Mouse (Mus musculus): ENCODE data around the gene 1700034J05Rik.

GRCm38 (mm10) chr6:146944009-146944408 lies 10.2 kb downstream of the 1700034J05Rik start:
- TF ChIP-seq CTCF (IDR thresholded peaks at IDR 0.05; ENCODE audit: insufficient read depth, low read depth, low read length) = no peak
- no peak for TF ChIP-seq POLR2A (IDR thresholded peaks at IDR 0.05; ENCODE audit: insufficient read depth, low read depth, low read length)

Data from olfactory bulb, adult 2 months (tissue).